Mouse (Mus musculus): ENCODE measurements around the gene Ube2dnl2. TPM values are rescaled to one million over a fixed set of nuclear protein-coding genes. Genes with fewer than 3 reads are reported as not detected.

The Ube2dnl2 gene
- polyA plus RNA-seq (2014; fragmentation: Nextera tagmentation; extraction: Ambion mirVana), result not detected in 2 replicates

- ATAC-seq (replicated peaks; ENCODE audit: low FRiP score) (no peak), DNase-seq (ENCODE audit: low spot score) (no peak)
- no peak within 1 kb of the TSS for H3K27ac ChIP-seq (ENCODE audit: low read depth, low read length)
- H3K4me3 ChIP-seq (ENCODE audit: low read depth, low read length), result no peak within 1 kb of the TSS
- no peak within 1 kb of the TSS for H3K9ac ChIP-seq (ENCODE audit: low read depth, low read length)
- no peak within 1 kb of the TSS for H3K4me2 ChIP-seq
- no peaks in the 10 kb centered on the region for H3K36me3 ChIP-seq (ENCODE audit: control insufficient read depth, insufficient read depth, low read length)
- no peaks in the 10 kb centered on the region for H3K9me3 ChIP-seq (ENCODE audit: control insufficient read depth, low read length)
- H3K4me1 ChIP-seq (replicated peaks; ENCODE audit: control insufficient read depth, insufficient read depth, low read length), result no peaks in the 10 kb centered on the region
- 80% methylated on average over 1 of the region's 1 CpGs for WGBS
- no peaks in the 10 kb centered on the region for H3K27me3 ChIP-seq (replicated peaks; ENCODE audit: control insufficient read depth, insufficient read depth, low read length)
Observed at GRCm38 (mm10) chrX:114907282-114907681, at the start of gene Ube2dnl2. Gene Ube2dnl2, plus strand, starts transcription at chrX:114907582.

GRCm38 (mm10) chrX:114895489-114895888 is 11.9 kb upstream of the Ube2dnl2 start:
- no peak overlapping the region for H3K27ac ChIP-seq (ENCODE audit: low read depth, low read length)
- H3K9me3 ChIP-seq (ENCODE audit: control insufficient read depth, low read length), result no peaks in the 10 kb centered on the region
- ATAC-seq (replicated peaks; ENCODE audit: low FRiP score) (no peak), DNase-seq (ENCODE audit: low spot score) (no peak)
- no peaks in the 10 kb centered on the region for H3K27me3 ChIP-seq (replicated peaks; ENCODE audit: control insufficient read depth, insufficient read depth, low read length)
- H3K4me1 ChIP-seq (replicated peaks; ENCODE audit: control insufficient read depth, insufficient read depth, low read length), result no peaks in the 10 kb centered on the region
- H3K36me3 ChIP-seq (ENCODE audit: control insufficient read depth, insufficient read depth, low read length), result no peaks in the 10 kb centered on the region
- no peak overlapping the region for H3K4me2 ChIP-seq
- H3K9ac ChIP-seq (ENCODE audit: low read depth, low read length), result no peak overlapping the region
- no peak overlapping the region for H3K4me3 ChIP-seq (ENCODE audit: low read depth, low read length)

GRCm38 (mm10) chrX:114897506-114897905 is 9.9 kb upstream of the Ube2dnl2 start:
- H3K27ac ChIP-seq (ENCODE audit: low read depth, low read length), result no peak overlapping the region
- H3K4me2 ChIP-seq, result no peak overlapping the region
- WGBS, result 84% methylated on average over 3 of the region's 3 CpGs
- H3K9me3 ChIP-seq (ENCODE audit: control insufficient read depth, low read length), result no peaks in the 10 kb centered on the region
- DNase-seq (ENCODE audit: low spot score), result no peak
- no peak for ATAC-seq (replicated peaks; ENCODE audit: low FRiP score)
- H3K9ac ChIP-seq (ENCODE audit: low read depth, low read length), result no peak overlapping the region
- H3K27me3 ChIP-seq (replicated peaks; ENCODE audit: control insufficient read depth, insufficient read depth, low read length), result no peaks in the 10 kb centered on the region
- H3K4me3 ChIP-seq (ENCODE audit: low read depth, low read length), result no peak overlapping the region
- no peaks in the 10 kb centered on the region for H3K4me1 ChIP-seq (replicated peaks; ENCODE audit: control insufficient read depth, insufficient read depth, low read length)
- H3K36me3 ChIP-seq (ENCODE audit: control insufficient read depth, insufficient read depth, low read length), result no peaks in the 10 kb centered on the region

DNA sequence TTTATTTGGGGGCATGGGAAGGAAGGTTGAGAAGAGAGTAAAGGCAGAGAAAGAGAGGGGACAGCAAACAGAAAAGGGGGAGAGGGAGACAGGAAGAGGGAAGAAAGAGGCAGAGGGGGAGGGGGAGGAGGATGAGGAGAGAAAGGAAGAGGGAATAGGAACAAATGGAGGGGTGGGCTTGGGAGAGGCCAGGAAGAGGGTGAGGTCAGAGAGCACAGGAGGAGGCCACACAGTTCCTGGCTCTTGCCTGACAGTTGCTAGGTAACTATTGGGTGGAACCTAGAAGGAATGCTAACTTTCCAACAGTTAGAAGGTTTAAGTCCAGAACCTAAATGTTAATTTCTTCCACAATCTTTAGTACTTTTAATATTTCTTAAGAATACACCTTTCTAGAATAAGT is 4.0 kb upstream of the Ube2dnl2 start:
- Histone ChIP-seq H3K4me3 (ENCODE audit: low read depth, low read length) (no peak overlapping the region), H3K27me3 (replicated peaks; ENCODE audit: control insufficient read depth, insufficient read depth, low read length) (no peaks in the 10 kb centered on the region), H3K4me2 (no peak overlapping the region), H3K9ac (ENCODE audit: low read depth, low read length) (no peak overlapping the region), H3K9me3 (ENCODE audit: control insufficient read depth, low read length) (no peaks in the 10 kb centered on the region), H3K36me3 (ENCODE audit: control insufficient read depth, insufficient read depth, low read length) (no peaks in the 10 kb centered on the region), H3K27ac (ENCODE audit: low read depth, low read length) (no peak overlapping the region), H3K4me1 (replicated peaks; ENCODE audit: control insufficient read depth, insufficient read depth, low read length) (no peaks in the 10 kb centered on the region)
- ATAC-seq (replicated peaks; ENCODE audit: low FRiP score), result no peak
- DNase-seq (ENCODE audit: low spot score), result no peak

DNA sequence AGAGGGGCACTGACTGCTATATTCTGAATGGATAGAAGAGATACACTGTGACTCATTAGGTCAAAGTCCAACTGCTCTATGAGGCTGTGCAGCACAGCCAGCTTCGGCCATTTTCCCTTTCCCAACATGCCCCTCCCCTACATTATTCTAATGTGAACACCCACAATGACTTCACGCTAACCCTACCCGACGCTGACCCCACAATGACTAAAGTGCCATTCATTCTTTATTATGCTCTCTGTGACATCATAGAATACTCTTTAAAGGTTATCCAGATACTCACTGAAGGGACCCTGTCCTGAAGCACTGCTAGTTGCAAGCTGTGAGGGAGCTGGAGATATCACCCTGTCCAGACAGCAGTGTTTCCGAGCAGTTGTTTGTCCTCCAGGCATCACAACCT is 2.7 kb upstream of the Ube2dnl2 start, which contains the start of gene Ube2dnl1:
Gene Ube2dnl1 (plus strand): TSS at position 301 of the 400 bp plus-strand sequence.
- no peak for DNase-seq (ENCODE audit: low spot score)
- Histone ChIP-seq H3K4me3 (ENCODE audit: low read depth, low read length) (no peak within 1 kb of the TSS), H3K9ac (ENCODE audit: low read depth, low read length) (no peak within 1 kb of the TSS), H3K9me3 (ENCODE audit: control insufficient read depth, low read length) (no peaks in the 10 kb centered on the region), H3K4me1 (replicated peaks; ENCODE audit: control insufficient read depth, insufficient read depth, low read length) (no peaks in the 10 kb centered on the region), H3K36me3 (ENCODE audit: control insufficient read depth, insufficient read depth, low read length) (no peaks in the 10 kb centered on the region), H3K27me3 (replicated peaks; ENCODE audit: control insufficient read depth, insufficient read depth, low read length) (no peaks in the 10 kb centered on the region), H3K27ac (ENCODE audit: low read depth, low read length) (no peak within 1 kb of the TSS), H3K4me2 (no peak within 1 kb of the TSS)
- ATAC-seq (replicated peaks; ENCODE audit: low FRiP score), result no peak
- 78% methylated on average over 5 of the region's 5 CpGs for WGBS

GRCm38 (mm10) chrX:114955066-114955465 is 47.7 kb downstream of the Ube2dnl2 start:
- ATAC-seq (replicated peaks; ENCODE audit: low FRiP score) (no peak), DNase-seq (ENCODE audit: low spot score) (no peak)
- Histone ChIP-seq H3K9ac (ENCODE audit: low read depth, low read length) (no peak overlapping the region), H3K9me3 (ENCODE audit: control insufficient read depth, low read length) (no peaks in the 10 kb centered on the region), H3K27me3 (replicated peaks; ENCODE audit: control insufficient read depth, insufficient read depth, low read length) (no peaks in the 10 kb centered on the region), H3K27ac (ENCODE audit: low read depth, low read length) (no peak overlapping the region), H3K4me2 (no peak overlapping the region), H3K4me3 (ENCODE audit: low read depth, low read length) (no peak overlapping the region), H3K36me3 (ENCODE audit: control insufficient read depth, insufficient read depth, low read length) (no peaks in the 10 kb centered on the region), H3K4me1 (replicated peaks; ENCODE audit: control insufficient read depth, insufficient read depth, low read length) (no peaks in the 10 kb centered on the region)
- 35% methylated on average over 1 of the region's 1 CpGs for WGBS

Other genes with a start within 250 kb of the Ube2dnl2 start
- not detected in 2 replicates for gene Ube2dnl1, start 2.6 kb upstream of the Ube2dnl2 start, polyA plus RNA-seq (2014; fragmentation: Nextera tagmentation; extraction: Ambion mirVana)

Data from liver, embryonic 11.5 days (tissue).